Mouse (Mus musculus) heart, adult 2 months (tissue): ENCODE results near the gene Dusp15.

Experiments used
- CTCF ChIP-seq: fragments of 200-600 bp; IDR thresholded peaks from 2 replicates; pipeline ENCODE4 v1.8.1; 2022; ENCODE audit warnings: antibody characterized with exemption, mild to moderate bottlenecking, moderate library complexity
- POLR2A ChIP-seq: fragments of 200-500 bp; IDR thresholded peaks from 2 replicates; pipeline ENCODE4 v1.6.1; 2011; ENCODE audit warnings: mild to moderate bottlenecking, low read depth, low read length, control low read depth; ENCODE audit not compliant: insufficient read depth

DNA sequence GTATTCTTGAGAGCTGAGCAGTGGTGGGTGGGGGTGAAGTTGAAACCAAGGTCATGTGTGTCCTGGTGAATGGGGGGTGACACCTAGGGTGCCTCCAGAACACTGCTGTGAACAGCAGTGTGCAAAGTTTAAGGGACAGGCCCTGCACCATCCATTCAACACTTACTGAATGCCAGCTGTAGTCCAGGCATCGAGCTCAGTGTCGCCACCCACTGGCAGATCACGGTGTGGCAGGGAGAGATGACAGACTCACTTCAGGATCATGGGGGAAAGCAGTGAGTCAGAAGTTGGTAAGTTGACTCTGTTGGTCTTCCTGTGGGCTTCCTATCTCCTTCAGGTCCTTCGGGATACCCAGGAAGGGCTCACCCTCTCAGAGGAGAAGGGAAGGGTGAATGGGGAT, 11.7 kb downstream of the Dusp15 start:
- TF ChIP-seq CTCF (peak; percentile 80), POLR2A (no peak)
